Mouse (Mus musculus) liver, adult 2 months (tissue): Measurements from ENCODE around the gene Atp6v1e2.

ENCODE experiments used
- CTCF ChIP-seq: fragments of 200-500 bp; IDR thresholded peaks from 2 replicates; pipeline ENCODE4 v1.5.1; 2011; ENCODE audit warnings: low read depth, low read length, control low read depth
- POLR2A ChIP-seq: fragments of 200-500 bp; IDR thresholded peaks from 2 replicates; pipeline ENCODE4 v1.6.1; 2011; ENCODE audit warnings: low read length, control low read depth; ENCODE audit not compliant: insufficient read depth; ENCODE audit errors: extremely low read depth

DNA sequence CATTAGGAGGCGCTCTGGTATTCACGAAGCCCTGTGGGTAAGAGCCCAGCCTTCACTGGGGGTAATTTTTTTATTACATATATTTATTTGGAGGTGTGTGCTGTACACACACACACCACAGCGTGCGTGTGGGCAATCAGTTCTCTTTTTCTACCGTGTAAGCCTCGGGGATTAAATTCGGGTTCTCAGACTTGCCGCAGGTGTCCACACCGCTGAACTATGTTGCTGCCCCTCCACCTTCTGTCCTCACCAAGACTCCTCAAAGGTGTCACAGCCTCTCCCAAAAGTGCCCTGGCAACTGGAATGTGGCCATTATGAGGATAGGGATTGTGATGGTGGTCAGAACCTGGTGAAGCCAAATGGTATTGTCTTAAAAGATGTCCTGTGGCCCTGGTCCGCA lies 30.6 kb downstream of the Atp6v1e2 start, which contains the start of gene Tmem247:
- TF ChIP-seq CTCF (no peak), POLR2A (no peak)
